Mouse (Mus musculus) bone marrow macrophage, adult 2 months (primary cell): ENCODE results near the gene Hnrnpr.

ENCODE experiments used
- CTCF ChIP-seq: IDR thresholded peaks from 2 replicates; pipeline ENCODE4 v1.5.1; 2012; ENCODE audit warnings: low read depth, mild to moderate bottlenecking, low read length, moderate library complexity
- POLR2A ChIP-seq: IDR thresholded peaks from 2 replicates; pipeline ENCODE4 v1.6.1; 2012; ENCODE audit warnings: mild to moderate bottlenecking, low read depth, low read length, borderline replicate concordance

- TF ChIP-seq CTCF (no peak), POLR2A (no peak)
Observed at GRCm38 (mm10) chr4:136401806-136402205, 91.1 kb downstream of the Hnrnpr start.
